ENCODE assay signal across 24 mouse cellular contexts in genomic region chr16:43858941-43859476, GRCm38 (mm10). TPM values are rescaled to one million over a fixed set of nuclear protein-coding genes. Genes with fewer than 3 reads are reported as not detected.
A peak's percentile ranks its signal among the peaks of the same experiment; 100 is the strongest.
DNase-seq lines count a peak whose midpoint lies in the region; ATAC-seq and TF ChIP-seq lines count a peak whose summit lies in the region.
"Had no signal": no experiment of that assay in that cellular context is flagged by ENCODE, and none has a peak within 500 bp of the region (broad histone marks: within the 10 kb centered on the region; RNA-seq: fewer than 3 reads in every experiment).

No protein-coding gene starts in this region.

- no peak overlapping the region for H3K27ac ChIP-seq in forebrain, embryonic 14.5 days (ENCODE audit: low read depth, low read length)
- no peak overlapping the region for H3K27ac ChIP-seq in forebrain, embryonic 10.5 days
- no peak overlapping the region for H3K27ac ChIP-seq in hindbrain, embryonic 16.5 days (ENCODE audit: low read depth, low read length)
- no peak overlapping the region for H3K27ac ChIP-seq in hindbrain, embryonic 12.5 days
- H3K27ac ChIP-seq: embryonic facial prominence, embryonic 12.5 days; embryonic facial prominence, embryonic 15.5 days; hindbrain, embryonic 10.5 days; hindbrain, embryonic 15.5 days; kidney, embryonic 15.5 days had no signal

- DNase-seq in cerebellum, postnatal 10 days, result peak; percentile 43 to 49
- no peak for DNase-seq in cerebellum, adult 18-20 months
- DNase-seq in forebrain, embryonic 14.5 days (ENCODE audit: low spot score), result peak; percentile 51
- no peak for DNase-seq in forebrain, embryonic 10.5 days (ENCODE audit: extremely low spot score, low spot score)
- DNase-seq in brain, embryonic 14.5 days (ENCODE audit: low read depth), result peak; percentile 56
- no peak for DNase-seq in kidney, adult 11 months
- DNase-seq: adrenal gland, adult 8-10 months; adrenal gland, postnatal 25 days; cerebellum, adult 2 months; cerebellum, adult 9-11 months; gastrocnemius, postnatal 10 days; gastrocnemius, postnatal 36 days; kidney, adult 2 months had no signal

- TF ChIP-seq POLR2A in brain, embryonic 14.5 days (IDR thresholded peaks at IDR 0.05; ENCODE audit: borderline replicate concordance, extremely low read depth, insufficient read depth, insufficient read length, poor library complexity, severe bottlenecking), result no peak

- H3K4me1 ChIP-seq in forebrain, embryonic 14.5 days (ENCODE audit: control insufficient read depth, insufficient read depth, low read length), result no peaks in the 10 kb centered on the region
- H3K4me1 ChIP-seq in forebrain, embryonic 10.5 days, result no peaks in the 10 kb centered on the region
- no peaks in the 10 kb centered on the region for H3K4me1 ChIP-seq in hindbrain, embryonic 16.5 days (ENCODE audit: control insufficient read depth, insufficient read depth, low read depth, low read length)
- H3K4me1 ChIP-seq in hindbrain, embryonic 12.5 days, result no peaks in the 10 kb centered on the region
- H3K4me1 ChIP-seq: embryonic facial prominence, embryonic 12.5 days; embryonic facial prominence, embryonic 15.5 days; hindbrain, embryonic 10.5 days; hindbrain, embryonic 15.5 days; kidney, embryonic 15.5 days had no signal

- H3K4me2 ChIP-seq in forebrain, embryonic 14.5 days (ENCODE audit: low read length), result no peak overlapping the region
- H3K4me2 ChIP-seq in hindbrain, embryonic 16.5 days (ENCODE audit: low read length), result no peak overlapping the region
- H3K4me2 ChIP-seq in hindbrain, embryonic 12.5 days (replicated peaks), result no peak overlapping the region
- H3K4me2 ChIP-seq: embryonic facial prominence, embryonic 12.5 days; embryonic facial prominence, embryonic 15.5 days; heart, embryonic 11.5 days; hindbrain, embryonic 15.5 days; kidney, embryonic 15.5 days had no signal

- WGBS in forebrain, embryonic 14.5 days, result 79% methylated on average over 5 of the region's 5 CpGs
- 89% methylated on average over 5 of the region's 5 CpGs for WGBS in forebrain, embryonic 10.5 days
- WGBS in hindbrain, embryonic 16.5 days, result 86% methylated on average over 5 of the region's 5 CpGs
- WGBS in hindbrain, embryonic 12.5 days, result 87% methylated on average over 5 of the region's 5 CpGs

- peak; percentile 42 for ATAC-seq in forebrain, embryonic 14.5 days
- peak; percentile 60; the same call in 1 of the 2 replicates for ATAC-seq in hindbrain, embryonic 16.5 days
- no peak for ATAC-seq in hindbrain, embryonic 12.5 days (ENCODE audit: low FRiP score)
- ATAC-seq: activated CD4-positive, CD25-positive, alpha-beta regulatory T cell, adult 4 months; inflammation-experienced regulatory T-cells, adult 6 months; intestine, embryonic 16.5 days had no signal

- H3K27me3 ChIP-seq in forebrain, embryonic 14.5 days (replicated peaks; ENCODE audit: control insufficient read depth, insufficient read depth, low read length), result no peaks in the 10 kb centered on the region
- H3K27me3 ChIP-seq in forebrain, embryonic 10.5 days (ENCODE audit: poor library complexity, severe bottlenecking), result no peaks in the 10 kb centered on the region
- H3K27me3 ChIP-seq in hindbrain, embryonic 16.5 days (replicated peaks; ENCODE audit: control insufficient read depth, insufficient read depth, low read length), result no peaks in the 10 kb centered on the region
- no peaks in the 10 kb centered on the region for H3K27me3 ChIP-seq in hindbrain, embryonic 12.5 days
- H3K27me3 ChIP-seq: embryonic facial prominence, embryonic 12.5 days; embryonic facial prominence, embryonic 15.5 days; hindbrain, embryonic 15.5 days; kidney, embryonic 15.5 days had no signal

- H3K36me3 ChIP-seq in forebrain, embryonic 14.5 days (ENCODE audit: control insufficient read depth, insufficient read depth, low read length), result peaks cover 21% of the 10 kb centered on the region
- H3K36me3 ChIP-seq in forebrain, embryonic 10.5 days (replicated peaks), result peaks cover 29% of the 10 kb centered on the region
- H3K36me3 ChIP-seq in hindbrain, embryonic 16.5 days (ENCODE audit: control insufficient read depth, insufficient read depth, low read length), result peaks cover 11% of the 10 kb centered on the region; the same call in 1 of the 2 replicates
- H3K36me3 ChIP-seq in hindbrain, embryonic 12.5 days, result peaks cover 19% of the 10 kb centered on the region

- no peak overlapping the region for H3K9ac ChIP-seq in forebrain, embryonic 14.5 days (ENCODE audit: low read length)
- no peak overlapping the region for H3K9ac ChIP-seq in hindbrain, embryonic 16.5 days (ENCODE audit: low read depth, low read length)
- H3K9ac ChIP-seq in hindbrain, embryonic 12.5 days, result no peak overlapping the region
- H3K9ac ChIP-seq: embryonic facial prominence, embryonic 12.5 days; embryonic facial prominence, embryonic 15.5 days; hindbrain, embryonic 15.5 days; kidney, embryonic 15.5 days had no signal

- H3K4me3 ChIP-seq in forebrain, embryonic 14.5 days (ENCODE audit: low read depth, low read length), result no peak overlapping the region
- H3K4me3 ChIP-seq in forebrain, embryonic 10.5 days, result no peak overlapping the region
- no peak overlapping the region for H3K4me3 ChIP-seq in hindbrain, embryonic 16.5 days (ENCODE audit: low read length)
- H3K4me3 ChIP-seq in hindbrain, embryonic 12.5 days, result no peak overlapping the region
- H3K4me3 ChIP-seq: embryonic facial prominence, embryonic 12.5 days; embryonic facial prominence, embryonic 15.5 days; hindbrain, embryonic 10.5 days; hindbrain, embryonic 15.5 days; kidney, embryonic 15.5 days had no signal

- H3K9me3 ChIP-seq in forebrain, embryonic 14.5 days (replicated peaks; ENCODE audit: control insufficient read depth, low read length), result no peaks in the 10 kb centered on the region
- H3K9me3 ChIP-seq in forebrain, embryonic 10.5 days, result no peaks in the 10 kb centered on the region
- no peaks in the 10 kb centered on the region for H3K9me3 ChIP-seq in hindbrain, embryonic 16.5 days (ENCODE audit: control insufficient read depth, low read length)
- H3K9me3 ChIP-seq in hindbrain, embryonic 12.5 days (replicated peaks), result no peaks in the 10 kb centered on the region
- H3K9me3 ChIP-seq: embryonic facial prominence, embryonic 12.5 days; embryonic facial prominence, embryonic 15.5 days; hindbrain, embryonic 10.5 days; hindbrain, embryonic 15.5 days; kidney, embryonic 15.5 days had no signal

- no peak for TF ChIP-seq CTCF in brain, embryonic 14.5 days (IDR thresholded peaks at IDR 0.05; ENCODE audit: borderline replicate concordance, extremely low read depth, insufficient read depth, insufficient read length)

RNA-seq across cellular contexts. Expression of gene Ccdc191, which starts 30.6 kb away (rescaled TPM):
- polyA plus RNA-seq in forebrain, embryonic 14.5 days (2014; fragmentation: Nextera tagmentation; extraction: Ambion mirVana), result 6.6 and 6.7 TPM in 2 replicates
- polyA plus RNA-seq in forebrain, embryonic 10.5 days (2016; fragmentation: Nextera tagmentation; extraction: Ambion mirVana), result 17.0 and 18.0 TPM in 2 replicates
- polyA plus RNA-seq in hindbrain, embryonic 16.5 days (2015; fragmentation: Nextera tagmentation; extraction: Ambion mirVana), result 6.7 and 8.9 TPM in 2 replicates
- polyA plus RNA-seq in hindbrain, embryonic 12.5 days (2016; fragmentation: Nextera tagmentation; extraction: Ambion mirVana), result 11.2 and 11.3 TPM in 2 replicates
- polyA plus RNA-seq in brain, embryonic 14.5 days (2012; rRNA removed), result 2.1 and 3.5 TPM in 2 replicates

Comparison
In these comparisons a context has a peak if more than half of its experiments do, and no peak if none do; other contexts are left out.
1. DNase-seq: peak in cerebellum, postnatal 10 days (2 of 2), forebrain, embryonic 14.5 days (single experiment) and brain, embryonic 14.5 days (single experiment); none in cerebellum, adult 18-20 months (0 of 2), forebrain, embryonic 10.5 days (single experiment) and kidney, adult 11 months (single experiment).